Mouse (Mus musculus) embryonic fibroblast, embryonic 13.5 days (primary cell): ENCODE data around the gene Disc1. TPM values are rescaled to one million over a fixed set of nuclear protein-coding genes. Genes with fewer than 3 reads are reported as not detected.

Experiments
- H3K27ac ChIP-seq: 2 replicates; pipeline ENCODE4 v1.5.1; 2012; ENCODE audit warnings: low read length, control low read depth, inconsistent platforms; ENCODE audit not compliant: insufficient read depth
- H3K4me1 ChIP-seq: 2 replicates; pipeline ENCODE4 v1.6.1; 2011; ENCODE audit warnings: low read length; ENCODE audit not compliant: control insufficient read depth, insufficient read depth
- H3K4me3 ChIP-seq: 2 replicates; pipeline ENCODE4 v1.5.1; 2011; ENCODE audit warnings: mild to moderate bottlenecking, control low read depth, low read length; ENCODE audit not compliant: insufficient read depth
- CTCF ChIP-seq: IDR thresholded peaks from 2 replicates; pipeline ENCODE4 v1.5.1; 2011; ENCODE audit warnings: mild to moderate bottlenecking, control low read depth, low read length, moderate library complexity, borderline replicate concordance; ENCODE audit not compliant: insufficient read depth
- POLR2A ChIP-seq: IDR thresholded peaks from 2 replicates; pipeline ENCODE4 v1.6.1; 2011; ENCODE audit warnings: low read depth, mild to moderate bottlenecking, control low read depth, low read length, moderate library complexity
- polyA plus RNA-seq: library from polyadenylated mRNA; stranded (reverse); fragments of >200 nt; gene quantifications from 2 replicates; pipeline ENCODE4 v1.2.4, GENCODE M21; 2011; ENCODE audit warnings: low read depth; ENCODE audit not compliant: missing spikeins, insufficient read length

Disc1 gene
- polyA plus RNA-seq, 1 experiment, result 1.0 TPM

GRCm38 (mm10) chr8:125065596-125065995, 11.6 kb downstream of the Disc1 start:
- Histone ChIP-seq H3K4me1 (no peaks in the 10 kb centered on the region), H3K27ac (no peak overlapping the region), H3K4me3 (no peak overlapping the region)
- TF ChIP-seq CTCF (no peak), POLR2A (no peak)

GRCm38 (mm10) chr8:125066913-125067595, 13.1 kb downstream of the Disc1 start:
- TF ChIP-seq CTCF, result no peak; the same call in 1 of the 2 replicates
- no peak for TF ChIP-seq POLR2A
- H3K27ac ChIP-seq, result no peak overlapping the region
- H3K4me3 ChIP-seq, result no peak overlapping the region
- H3K4me1 ChIP-seq, result no peaks in the 10 kb centered on the region

GRCm38 (mm10) chr8:125067596-125067960, 13.6 kb downstream of the Disc1 start:
- Histone ChIP-seq H3K4me1 (no peaks in the 10 kb centered on the region), H3K4me3 (no peak overlapping the region), H3K27ac (no peak overlapping the region)
- no peak for TF ChIP-seq CTCF
- TF ChIP-seq POLR2A, result no peak

GRCm38 (mm10) chr8:125068146-125068905, 14.3 kb downstream of the Disc1 start:
- Histone ChIP-seq H3K4me3 (no peak overlapping the region), H3K4me1 (no peaks in the 10 kb centered on the region), H3K27ac (no peak overlapping the region)
- TF ChIP-seq CTCF, result no peak
- TF ChIP-seq POLR2A, result no peak

GRCm38 (mm10) chr8:125069304-125069703, 15.3 kb downstream of the Disc1 start:
- Histone ChIP-seq H3K4me3 (no peak overlapping the region), H3K4me1 (no peaks in the 10 kb centered on the region)
- no peak for TF ChIP-seq POLR2A
- TF ChIP-seq CTCF, result no peak

GRCm38 (mm10) chr8:125069733-125070132, 15.7 kb downstream of the Disc1 start:
- H3K4me3 ChIP-seq, result no peak overlapping the region
- no peak overlapping the region for H3K27ac ChIP-seq
- TF ChIP-seq POLR2A (no peak), CTCF (no peak)
- no peaks in the 10 kb centered on the region for H3K4me1 ChIP-seq

More at GRCm38 (mm10) chr8:125069304-125069703, 15.3 kb downstream of the Disc1 start:
- H3K27ac ChIP-seq, result no peak overlapping the region

GRCm38 (mm10) chr8:125074141-125074540, 20.1 kb downstream of the Disc1 start:
- H3K4me1 ChIP-seq, result no peaks in the 10 kb centered on the region
- H3K27ac ChIP-seq, result no peak overlapping the region
- H3K4me3 ChIP-seq, result no peak overlapping the region
- TF ChIP-seq CTCF, result no peak
- no peak for TF ChIP-seq POLR2A

- Histone ChIP-seq H3K27ac (no peak overlapping the region), H3K4me1 (no peaks in the 10 kb centered on the region), H3K4me3 (no peak overlapping the region)
- TF ChIP-seq POLR2A (no peak), CTCF (no peak)
These were observed 20.6 kb downstream of the Disc1 start for GRCm38 (mm10) chr8:125074581-125074980.

- Histone ChIP-seq H3K4me3 (no peak overlapping the region), H3K27ac (no peak overlapping the region), H3K4me1 (no peaks in the 10 kb centered on the region)
- TF ChIP-seq CTCF (no peak), POLR2A (no peak)
These were observed 21.4 kb downstream of the Disc1 start for GRCm38 (mm10) chr8:125075389-125075788.

GRCm38 (mm10) chr8:125077326-125077725, 23.3 kb downstream of the Disc1 start:
- Histone ChIP-seq H3K27ac (no peak overlapping the region), H3K4me1 (no peaks in the 10 kb centered on the region), H3K4me3 (no peak overlapping the region)
- TF ChIP-seq CTCF (no peak), POLR2A (no peak)
